Mouse (Mus musculus) NIH3T3 (cell line): ENCODE results near the gene Rtn4rl1.

ENCODE experiments used
- DNase-seq: peaks from one replicate; pipeline ENCODE4 v3.0.0-alpha.2; 2012; ENCODE audit warnings: low read depth

The Rtn4rl1 gene

DNA sequence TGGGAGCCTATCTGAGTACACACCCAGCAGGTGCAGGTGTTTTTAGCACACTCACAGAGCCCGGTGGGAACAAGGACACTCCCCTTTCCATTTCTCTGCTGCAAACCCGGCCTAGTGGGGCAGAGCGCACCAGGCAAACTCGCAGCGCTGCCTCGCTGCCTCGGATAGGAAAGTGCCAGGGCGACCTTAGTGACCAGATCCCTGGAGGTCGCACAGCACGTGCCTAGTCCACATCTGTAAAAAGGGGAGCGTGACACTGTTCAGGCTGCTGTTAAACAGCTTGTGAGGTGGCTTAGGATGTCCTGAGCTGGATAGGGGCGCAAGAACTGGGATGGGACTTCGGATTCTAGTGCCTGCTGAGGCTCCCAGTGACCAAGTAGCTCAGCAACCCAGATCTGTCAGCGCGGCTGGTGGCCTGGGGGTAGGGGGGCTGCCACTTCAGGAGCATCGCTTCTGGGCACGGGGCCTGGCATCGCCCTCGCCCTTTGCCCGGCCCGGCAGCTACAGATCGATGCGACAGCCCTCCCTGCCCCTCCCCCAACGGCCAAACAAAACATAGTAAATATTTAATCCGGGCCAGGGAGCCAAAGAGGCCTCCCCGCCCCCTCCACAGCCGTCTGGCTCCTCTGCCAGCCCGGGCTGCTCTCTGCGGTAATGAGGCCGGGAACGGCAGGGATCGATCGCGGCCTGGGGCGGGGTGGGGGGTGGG is 19.9 kb downstream of the Rtn4rl1 start:
- DNase-seq = no peak

DNA sequence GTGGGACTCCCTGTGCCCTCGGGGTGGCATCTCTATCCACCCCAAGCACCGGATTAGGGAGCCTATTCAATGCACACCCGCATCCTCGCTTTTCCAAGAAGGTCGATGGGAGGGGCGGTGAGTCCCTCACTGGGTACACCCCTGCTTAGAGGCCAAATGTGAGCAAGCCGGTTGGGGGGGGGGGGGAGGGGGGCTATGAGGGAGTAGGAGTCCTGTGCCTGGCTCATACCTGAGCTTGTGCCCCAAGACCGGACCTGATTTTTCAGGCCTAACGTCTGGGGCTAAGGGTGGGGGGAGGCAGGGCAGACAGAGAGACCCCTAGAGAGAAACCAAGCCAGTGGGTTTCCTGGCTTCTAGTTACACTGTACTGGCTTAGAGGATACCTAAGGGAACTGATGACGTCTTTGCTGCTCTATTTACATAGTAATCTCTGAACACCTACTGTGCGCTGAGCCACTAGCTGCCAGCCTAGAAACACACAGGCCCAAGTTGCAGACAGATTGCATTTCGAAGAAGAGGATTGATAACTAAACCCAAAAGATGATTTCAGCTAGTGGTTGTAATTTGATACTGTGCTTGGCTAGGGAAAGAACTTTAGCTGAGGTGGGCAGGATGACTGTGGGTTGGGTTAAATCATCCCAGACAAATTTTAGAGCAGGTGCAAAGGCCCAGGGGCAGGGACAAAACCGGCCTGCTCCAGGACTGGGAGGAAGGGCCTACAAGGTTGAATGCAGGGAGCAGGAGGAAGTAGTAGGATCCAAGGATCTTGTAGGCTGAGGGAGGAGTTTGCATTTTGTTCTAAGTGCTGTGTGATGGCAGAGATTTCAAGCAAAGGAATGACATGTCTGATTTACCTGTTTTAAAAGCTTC is 20.7 kb downstream of the Rtn4rl1 start:
- no peak for DNase-seq

DNA sequence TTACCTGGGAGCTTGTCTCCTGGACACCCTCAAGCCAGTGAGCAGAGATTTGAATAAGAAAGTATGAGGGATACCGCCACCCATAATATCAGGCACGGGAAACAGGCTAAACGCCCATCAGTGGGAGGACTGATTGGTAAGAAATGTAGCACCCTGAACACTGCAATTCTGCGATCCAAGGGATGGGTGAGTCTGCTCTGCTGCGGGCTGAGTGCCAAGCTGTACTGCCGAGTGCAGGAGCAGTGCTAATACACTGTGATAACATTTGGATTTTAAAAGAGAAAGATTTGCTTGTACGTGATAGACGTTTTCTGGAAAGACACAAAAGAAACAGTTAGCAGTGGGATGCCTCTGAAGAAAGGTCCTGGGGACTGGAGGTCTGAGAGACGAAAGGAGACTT is 26.5 kb downstream of the Rtn4rl1 start:
- DNase-seq = peak; percentile 57

DNA sequence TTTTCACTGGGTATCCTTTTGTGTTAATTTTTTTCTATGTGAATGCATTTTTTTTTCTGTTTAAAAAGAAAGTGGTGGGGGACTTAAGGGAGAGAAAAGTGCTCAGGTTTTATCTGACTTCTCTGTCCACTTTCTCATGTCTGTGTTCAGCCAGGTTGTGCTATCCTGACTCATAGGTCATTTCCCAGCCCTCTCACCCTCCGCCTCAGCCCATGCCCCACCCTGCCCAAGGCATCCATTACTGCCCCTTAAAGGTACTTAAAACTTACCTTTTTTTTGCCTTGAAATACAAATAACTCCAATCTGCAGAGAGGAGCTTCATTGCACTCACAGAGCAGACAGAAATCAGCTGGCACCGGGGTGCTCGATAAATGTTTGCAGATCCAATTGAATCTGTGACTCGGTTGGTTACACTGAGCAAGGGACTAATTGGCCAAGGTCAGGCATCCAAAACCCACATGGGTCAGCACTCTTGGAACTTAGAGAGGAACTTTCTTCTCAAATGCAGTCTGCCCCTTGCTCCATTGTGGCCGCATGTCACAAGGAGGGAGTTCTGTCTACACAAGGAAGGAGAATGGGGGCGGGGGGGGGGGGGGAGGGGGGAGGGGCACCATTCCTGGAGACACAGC is 27.0 kb downstream of the Rtn4rl1 start:
- no peak for DNase-seq

GRCm38 (mm10) chr11:75224062-75224461 is 30.5 kb downstream of the Rtn4rl1 start:
- DNase-seq = no peak

DNA sequence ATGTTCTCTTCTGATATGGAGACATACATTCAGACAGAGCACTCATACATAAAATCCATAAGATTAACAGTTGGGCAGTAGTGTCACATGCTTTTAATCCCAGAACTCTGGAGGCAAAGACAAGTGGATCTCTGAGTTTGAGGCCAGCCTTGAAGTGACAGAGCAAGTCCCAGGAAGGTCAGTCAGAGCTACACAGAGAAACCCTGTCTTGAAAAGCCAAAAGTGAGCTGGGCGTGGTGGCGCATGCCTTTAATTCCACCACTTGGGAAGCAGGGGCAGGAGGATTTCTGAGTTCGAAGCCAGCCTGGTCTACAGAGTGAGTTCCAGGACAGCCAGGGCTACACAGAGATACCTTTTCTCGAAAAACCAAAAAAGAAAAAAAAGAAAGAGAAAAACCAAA is 31.3 kb downstream of the Rtn4rl1 start:
- DNase-seq = no peak

DNA sequence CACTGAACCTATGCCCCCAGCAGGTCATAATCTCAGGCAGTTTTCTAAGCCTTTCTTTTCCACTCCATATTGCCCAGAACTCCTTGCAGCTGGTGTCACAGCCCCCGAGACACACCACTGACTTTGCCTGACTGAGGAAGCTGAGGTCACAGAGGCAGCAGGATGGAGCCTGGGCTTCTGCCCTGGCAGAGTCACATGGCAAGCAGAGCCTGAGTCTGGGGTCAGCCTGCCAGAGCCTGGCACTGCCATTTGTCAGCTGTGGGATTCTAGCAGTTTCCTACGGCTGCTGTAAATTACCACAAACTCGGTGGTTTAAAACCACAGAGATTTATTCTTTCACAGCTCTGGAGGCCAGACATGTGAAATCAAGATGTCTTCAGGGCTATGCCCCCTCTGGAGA is 34.0 kb downstream of the Rtn4rl1 start:
- DNase-seq = no peak

GRCm38 (mm10) chr11:75229289-75229688 is 35.7 kb downstream of the Rtn4rl1 start:
- no peak for DNase-seq

GRCm38 (mm10) chr11:75230272-75230760 is 36.7 kb downstream of the Rtn4rl1 start:
- no peak for DNase-seq

DNA sequence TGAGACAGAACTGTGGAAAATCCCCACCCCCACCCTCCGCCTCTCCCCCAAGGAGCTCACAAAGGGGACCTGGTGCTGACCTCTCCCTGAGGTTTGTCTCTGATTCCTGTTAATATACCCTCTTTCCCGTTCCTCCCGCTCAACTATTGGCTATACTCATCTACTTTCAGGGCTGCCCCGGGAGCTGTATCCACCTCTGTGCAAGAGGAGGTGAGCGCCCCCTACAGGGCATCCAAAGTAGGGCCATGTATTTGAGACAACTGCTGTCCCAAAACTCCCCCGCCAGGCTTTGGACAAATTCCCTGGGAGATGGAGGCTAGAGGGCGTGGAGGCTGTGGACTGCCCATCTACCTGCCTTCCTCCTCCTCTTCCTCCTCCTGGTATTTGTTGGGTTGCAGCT is 38.2 kb downstream of the Rtn4rl1 start:
- peak; percentile 70 for DNase-seq

DNA sequence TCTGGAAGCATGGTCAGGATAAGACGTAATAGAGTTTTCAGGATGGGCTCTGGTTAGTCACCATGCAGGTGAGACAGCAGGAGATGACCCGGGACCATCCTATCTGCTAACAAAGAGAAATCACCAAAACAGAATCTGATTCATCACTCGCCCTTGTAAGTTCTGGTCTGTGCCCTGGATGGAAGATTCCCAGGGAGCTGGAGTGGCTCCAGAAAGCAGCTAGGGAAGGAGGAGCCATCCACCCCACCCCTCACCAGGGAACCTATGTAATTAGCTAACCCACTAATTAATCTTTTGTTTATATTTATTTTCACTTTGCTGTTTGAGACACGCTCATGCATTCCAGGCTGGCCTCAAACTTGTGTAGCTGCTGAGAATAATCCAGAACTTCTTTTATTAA is 38.9 kb downstream of the Rtn4rl1 start:
- no peak for DNase-seq

- no peak for DNase-seq
These were observed 41.2 kb downstream of the Rtn4rl1 start for GRCm38 (mm10) chr11:75234745-75235144.

DNA sequence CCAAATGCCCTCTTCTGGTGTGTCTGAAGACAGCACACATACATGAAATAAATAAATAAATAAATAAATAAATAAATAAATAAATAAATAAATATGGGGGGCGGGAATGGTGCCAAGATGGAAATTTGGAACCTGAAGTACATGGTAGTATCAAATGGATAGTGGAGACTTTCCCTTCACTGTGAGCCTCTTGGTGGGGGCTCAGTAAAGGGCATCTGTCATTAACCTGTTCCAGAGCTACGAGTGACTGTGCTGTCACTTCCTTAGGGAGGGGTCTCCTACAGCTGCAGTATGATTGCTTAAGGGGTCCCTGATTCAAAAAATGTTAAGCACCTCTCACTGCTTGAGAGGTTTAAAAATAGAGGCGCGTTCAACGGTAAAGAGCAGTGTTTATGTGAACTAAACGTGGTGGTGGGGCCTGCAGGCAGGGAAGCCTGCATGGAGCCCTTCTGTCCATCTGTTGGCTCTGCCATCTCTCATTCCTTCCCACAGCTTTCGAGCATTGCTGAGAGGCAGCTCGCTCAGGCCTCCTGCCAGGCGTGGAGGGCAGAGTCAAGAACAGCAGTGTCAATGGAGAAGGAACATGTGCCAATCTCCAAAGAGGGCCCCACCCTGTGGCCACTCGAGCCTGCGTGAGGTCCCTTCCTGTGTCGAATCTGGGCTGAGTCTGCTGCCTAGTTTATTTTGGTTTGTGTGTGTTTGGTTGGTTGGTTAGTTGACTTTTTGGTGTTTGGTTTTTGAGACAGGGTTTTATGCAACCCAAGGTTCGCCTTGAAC is 46.8 kb downstream of the Rtn4rl1 start:
- DNase-seq = peak; percentile 24

DNA sequence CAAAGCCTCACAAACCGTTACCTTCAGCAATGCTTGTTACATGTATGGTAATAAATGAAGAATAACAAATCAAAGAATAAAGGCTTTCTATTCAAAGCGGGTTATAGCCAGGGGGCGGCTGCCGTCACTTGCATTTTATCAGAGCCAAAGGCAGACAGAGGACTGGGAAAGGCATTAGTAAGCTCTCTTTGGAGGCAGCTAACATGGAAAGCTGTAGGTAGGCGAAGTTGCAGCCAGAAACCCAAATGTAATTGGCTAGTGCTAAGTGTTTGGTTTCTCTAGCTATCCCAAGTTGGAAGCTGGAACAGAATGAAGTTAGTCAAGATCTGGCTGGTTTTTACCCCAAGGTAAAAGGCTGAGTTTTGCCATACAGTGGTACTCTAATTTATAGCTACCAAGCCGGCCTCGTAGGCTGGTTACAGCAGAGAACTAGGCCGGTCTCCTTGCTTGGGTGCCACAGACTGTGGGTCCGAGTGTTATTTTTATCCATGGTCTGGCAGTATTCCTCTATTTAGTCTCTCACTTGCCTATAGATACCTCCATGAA is 49.2 kb downstream of the Rtn4rl1 start:
- no peak for DNase-seq

DNA sequence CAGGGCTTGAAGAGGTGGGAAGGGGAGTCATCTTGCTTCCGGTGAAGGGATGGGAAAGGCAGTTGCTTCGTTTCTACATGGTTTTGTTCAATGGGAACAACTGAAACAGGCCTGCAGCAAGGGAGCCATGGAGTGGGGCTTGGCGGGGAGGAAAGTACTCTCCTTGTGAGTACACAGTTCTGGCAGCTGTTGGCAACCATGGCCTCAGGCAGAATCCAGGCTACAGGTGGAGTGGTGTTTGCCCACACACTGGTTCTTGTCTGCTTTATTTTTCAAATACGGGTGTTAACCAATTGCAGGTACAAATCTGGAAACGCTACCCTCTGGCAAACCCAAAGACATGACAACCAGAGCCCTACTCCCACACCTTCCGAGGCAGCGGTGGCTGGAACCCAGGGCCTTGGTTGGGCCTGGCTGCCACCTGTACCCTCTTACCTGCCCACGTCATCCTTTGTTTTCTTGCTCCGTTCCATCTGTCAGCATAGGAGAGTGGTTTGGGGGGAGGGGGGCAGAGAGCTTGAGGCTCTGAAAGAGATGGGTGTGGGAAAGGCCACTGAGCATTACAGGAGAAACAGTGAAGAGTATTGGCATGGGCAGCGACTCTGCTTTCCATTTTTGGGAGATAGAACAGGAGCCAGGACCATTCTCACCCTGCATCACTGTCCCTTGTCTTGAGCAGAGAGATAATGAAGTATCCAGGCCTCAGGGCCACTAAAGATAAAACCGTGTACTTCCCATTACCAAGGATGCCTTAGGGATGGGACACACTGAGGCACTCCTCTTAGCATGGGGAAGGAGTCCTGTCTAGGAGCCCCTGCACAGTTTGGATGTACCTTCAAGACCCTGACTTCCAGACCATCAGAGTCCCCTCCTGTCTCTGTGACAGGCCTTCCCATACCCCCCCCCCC is 51.0 kb downstream of the Rtn4rl1 start:
- DNase-seq = no peak

- no peak for DNase-seq
These were observed 52.1 kb downstream of the Rtn4rl1 start for GRCm38 (mm10) chr11:75245372-75246330.

GRCm38 (mm10) chr11:75246589-75246988 is 53.0 kb downstream of the Rtn4rl1 start:
- peak; percentile 67 for DNase-seq

DNA sequence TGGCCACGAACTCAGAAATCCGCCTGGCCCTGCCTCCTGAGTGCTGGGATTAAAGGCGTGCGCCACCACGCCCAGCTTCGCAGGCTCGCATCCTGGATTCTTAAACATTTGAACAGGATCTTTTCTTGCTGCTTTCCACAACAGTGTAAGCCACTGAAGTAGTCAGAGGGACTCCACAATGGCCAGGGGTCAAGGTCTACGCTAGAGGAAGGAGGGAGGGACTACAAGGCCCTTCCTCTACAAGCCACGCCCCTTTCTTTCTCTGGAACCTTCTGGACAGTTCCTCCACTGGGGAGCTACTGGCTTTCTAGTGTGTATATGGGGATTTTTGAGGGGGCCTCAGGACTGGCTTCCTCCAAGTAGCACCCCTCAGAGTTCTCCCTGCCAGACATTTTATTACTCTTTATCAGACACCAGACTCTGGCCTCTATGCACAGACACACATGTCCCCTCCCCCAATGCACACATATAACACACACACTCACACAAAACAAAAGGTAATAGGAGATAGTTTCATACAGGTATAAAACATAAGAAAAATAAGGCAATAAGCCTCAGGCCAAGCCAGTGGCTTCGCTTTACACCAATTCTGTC is 53.7 kb downstream of the Rtn4rl1 start:
- no peak for DNase-seq

DNA sequence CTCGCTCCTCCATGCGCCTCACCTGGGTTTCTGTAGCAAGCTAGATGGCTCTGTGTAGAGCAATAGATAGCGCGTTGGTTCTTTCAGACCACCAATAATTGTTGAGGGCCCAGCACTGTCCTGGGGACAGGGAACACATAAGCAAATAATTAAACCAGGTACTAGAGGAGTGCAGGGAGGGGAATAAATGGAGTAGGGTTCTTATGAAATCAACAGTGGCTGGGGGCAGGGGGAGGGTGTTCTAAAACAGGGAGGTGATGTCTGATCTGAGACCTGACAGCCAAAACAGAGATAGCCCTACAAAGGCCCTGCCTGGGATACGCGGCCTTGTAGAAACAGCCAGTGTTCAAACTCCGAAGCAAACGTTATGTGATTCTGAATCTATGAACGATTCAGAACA is 56.0 kb downstream of the Rtn4rl1 start:
- no peak for DNase-seq
